In the genomic region with DNA sequence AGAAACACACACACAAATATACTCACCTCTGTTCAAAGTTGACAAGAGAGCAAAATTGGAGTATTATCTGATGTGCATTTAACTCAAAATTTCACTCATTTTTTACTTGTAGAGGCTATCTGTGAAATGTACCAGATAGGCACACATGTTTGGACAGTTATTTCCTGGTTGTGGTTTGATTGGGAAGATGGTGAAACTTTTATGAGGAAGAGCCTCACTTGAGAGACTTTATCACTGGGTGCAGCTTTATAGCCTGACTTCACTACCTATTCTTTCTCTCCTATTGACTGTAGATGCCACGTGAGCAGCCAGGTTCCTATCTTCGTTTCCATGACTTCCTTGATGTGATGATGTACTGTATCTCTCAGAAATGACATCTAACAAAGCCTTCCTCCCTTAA, we compare ENCODE assay signal across 26 mouse cellular contexts.
"Had no signal": no experiment of that assay in that cellular context is flagged by ENCODE, and none has a peak within 500 bp of the region (broad histone marks: within the 10 kb centered on the region; RNA-seq: fewer than 3 reads in every experiment).

No protein-coding gene starts in this region.

- H3K27me3 ChIP-seq: heart, embryonic 12.5 days; hindbrain, embryonic 12.5 days; intestine, embryonic 15.5 days; limb, embryonic 13.5 days; limb, embryonic 15.5 days; liver, embryonic 12.5 days had no signal

- H3K4me1 ChIP-seq: heart, embryonic 10.5 days; heart, embryonic 12.5 days; hindbrain, embryonic 10.5 days; hindbrain, embryonic 12.5 days; intestine, embryonic 15.5 days; limb, embryonic 13.5 days; limb, embryonic 15.5 days; liver, embryonic 12.5 days had no signal

- H3K9ac ChIP-seq: heart, embryonic 12.5 days; hindbrain, embryonic 12.5 days; hindbrain, embryonic 14.5 days; intestine, embryonic 15.5 days; limb, embryonic 13.5 days; limb, embryonic 15.5 days; liver, embryonic 12.5 days; liver, embryonic 14.5 days had no signal

- H3K4me2 ChIP-seq: heart, embryonic 12.5 days; hindbrain, embryonic 12.5 days; hindbrain, embryonic 14.5 days; intestine, embryonic 15.5 days; limb, embryonic 13.5 days; limb, embryonic 15.5 days; liver, embryonic 12.5 days had no signal

- DNase-seq: gastrocnemius, postnatal 14 days; gastrocnemius, postnatal 36 days; heart, adult 18-20 months; heart, postnatal 10 days; heart, postnatal 4 days; kidney, adult 18-20 months; kidney, adult 8-10 months; kidney, postnatal 10 days; kidney, postnatal 25 days; kidney, postnatal 4 days; left cerebral cortex, postnatal 4 days had no signal

- H3K4me3 ChIP-seq: heart, embryonic 10.5 days; heart, embryonic 12.5 days; hindbrain, embryonic 10.5 days; hindbrain, embryonic 12.5 days; intestine, embryonic 15.5 days; layer of hippocampus, adult 2 months; left cerebral cortex, adult 2 months; limb, embryonic 13.5 days; limb, embryonic 15.5 days; liver, embryonic 12.5 days had no signal

- H3K36me3 ChIP-seq: heart, embryonic 10.5 days; heart, embryonic 12.5 days; hindbrain, embryonic 10.5 days; hindbrain, embryonic 12.5 days; intestine, embryonic 15.5 days; limb, embryonic 13.5 days; limb, embryonic 15.5 days; liver, embryonic 12.5 days had no signal

- H3K27ac ChIP-seq: heart, embryonic 10.5 days; hindbrain, embryonic 10.5 days; hindbrain, embryonic 12.5 days; hindbrain, embryonic 14.5 days; intestine, embryonic 15.5 days; layer of hippocampus, adult 2 months; left cerebral cortex, adult 2 months; limb, embryonic 13.5 days; limb, embryonic 15.5 days; liver, embryonic 12.5 days; liver, embryonic 14.5 days had no signal

- H3K9me3 ChIP-seq: heart, embryonic 10.5 days; hindbrain, embryonic 10.5 days; hindbrain, embryonic 12.5 days; intestine, embryonic 15.5 days; limb, embryonic 13.5 days; limb, embryonic 15.5 days had no signal

- ATAC-seq: hindbrain, embryonic 16.5 days; inflammation-experienced regulatory T-cells, adult 6 months; intestine, embryonic 15.5 days; intestine, postnatal 0 days; liver, embryonic 12.5 days had no signal
